Mouse (Mus musculus) heart, postnatal 0 days (tissue): ENCODE data around the gene Bpifa6. TPM values are rescaled to one million over a fixed set of nuclear protein-coding genes. Genes with fewer than 3 reads are reported as not detected.
A peak's percentile ranks its signal among the peaks of the same experiment; 100 is the strongest.

Source experiments
- ATAC-seq: fragments of 200-750 bp; cut with Nextera tagmentation; 2 replicates; pipeline ENCODE4 v1.8.0; 2017; ENCODE audit warnings: low read depth, moderate number of reproducible peaks, moderate library complexity; ENCODE audit not compliant: insufficient read depth
- DNase-seq: peaks from one replicate; pipeline ENCODE4 v3.0.0-alpha.2; 2016; ENCODE audit warnings: low spot score
- H3K27ac ChIP-seq: fragments of 300-500 bp; sonication (generic); 2 replicates; pipeline ENCODE4 v1.5.1; 2014; ENCODE audit warnings: low read depth, mild to moderate bottlenecking
- H3K27me3 ChIP-seq: fragments of 300-500 bp; sonication (generic); 2 replicates; pipeline ENCODE4 v1.6.1; 2014; ENCODE audit warnings: low read length, mixed read lengths; ENCODE audit not compliant: control insufficient read depth, insufficient read depth
- H3K36me3 ChIP-seq: fragments of 300-500 bp; sonication (generic); replicated peaks from 2 replicates; pipeline ENCODE4 v1.6.1; 2014; ENCODE audit warnings: low read length, mixed read lengths; ENCODE audit not compliant: control insufficient read depth, insufficient read depth
- H3K4me1 ChIP-seq: fragments of 300-500 bp; sonication (generic); 2 replicates; pipeline ENCODE4 v1.6.1; 2014; ENCODE audit warnings: antibody characterized with exemption; ENCODE audit not compliant: control insufficient read depth, insufficient read depth
- H3K4me2 ChIP-seq: fragments of 300-500 bp; sonication (generic); 2 replicates; pipeline ENCODE4 v1.6.1; 2014; ENCODE audit warnings: low read depth, mild to moderate bottlenecking, low read length, moderate library complexity
- H3K4me3 ChIP-seq: fragments of 300-500 bp; sonication (generic); 2 replicates; pipeline ENCODE4 v1.5.1; 2014; ENCODE audit warnings: low read depth, low read length
- H3K9ac ChIP-seq: fragments of 300-500 bp; sonication (generic); replicated peaks from 2 replicates; pipeline ENCODE4 v1.6.1; 2014; ENCODE audit warnings: low read depth, low read length, mixed read lengths
- H3K9me3 ChIP-seq: fragments of 300-500 bp; sonication (generic); replicated peaks from 2 replicates; pipeline ENCODE4 v1.6.1; 2016; ENCODE audit warnings: low read length; ENCODE audit not compliant: control insufficient read depth
- CTCF ChIP-seq: IDR thresholded peaks from 2 replicates; pipeline ENCODE4 v1.5.1; 2016; ENCODE audit warnings: antibody characterized with exemption, control low read depth, low read depth
- EP300 ChIP-seq: IDR thresholded peaks from 2 replicates; pipeline ENCODE4 v1.6.1; 2016; ENCODE audit warnings: antibody characterized with exemption, low read depth
- WGBS: fragments of 180-500 bp; shearing (Covaris S2); extraction: QIAGEN DNeasy Blood & Tissue Kit; methylation state at CpG from one replicate; pipeline ENCODE4 v1.1.7; 2014; 5-methylcytosine and 5-hydroxymethylcytosine counted together
- polyA plus RNA-seq: library from polyadenylated mRNA; unstranded; fragments of >200 nt; fragmentation: Nextera tagmentation; extraction: Ambion mirVana; gene quantifications from 2 replicates; pipeline ENCODE4 v1.2.1, GENCODE M21; 2015
- total RNA-seq: library from RNA; depleted of rRNA; stranded (reverse); fragments of >200 nt; gene quantifications from 2 replicates; pipeline ENCODE4 v1.2.3, GENCODE M21; 2014; ENCODE audit warnings: low replicate concordance

Gene Bpifa6
- total and polyA plus RNA-seq, 2 experiments from 2014 or later: not detected

DNA sequence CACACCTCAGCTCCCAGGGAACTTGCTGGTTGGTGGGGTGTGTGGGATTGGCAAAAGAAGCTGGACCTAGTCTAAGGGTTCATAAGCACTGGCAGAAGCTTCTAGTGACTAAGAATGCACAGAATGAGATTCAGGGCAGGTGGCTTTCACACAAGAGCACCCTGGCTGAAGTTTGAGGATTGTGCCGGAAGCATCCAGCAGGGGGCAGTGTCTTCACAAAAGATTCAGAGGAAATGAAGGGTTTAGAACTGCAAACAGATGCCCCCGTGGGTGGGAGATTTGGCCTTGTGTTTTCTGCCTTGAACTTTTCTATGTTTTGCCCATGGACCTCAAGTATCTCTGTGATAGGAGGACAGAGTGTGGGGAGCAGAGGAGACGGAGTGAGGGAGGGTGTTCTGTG is 31.2 kb upstream of the Bpifa6 start:
- no peak for ATAC-seq
- no peak overlapping the region for H3K9ac ChIP-seq
- WGBS: 29% methylated on average over 3 of the region's 3 CpGs

DNA sequence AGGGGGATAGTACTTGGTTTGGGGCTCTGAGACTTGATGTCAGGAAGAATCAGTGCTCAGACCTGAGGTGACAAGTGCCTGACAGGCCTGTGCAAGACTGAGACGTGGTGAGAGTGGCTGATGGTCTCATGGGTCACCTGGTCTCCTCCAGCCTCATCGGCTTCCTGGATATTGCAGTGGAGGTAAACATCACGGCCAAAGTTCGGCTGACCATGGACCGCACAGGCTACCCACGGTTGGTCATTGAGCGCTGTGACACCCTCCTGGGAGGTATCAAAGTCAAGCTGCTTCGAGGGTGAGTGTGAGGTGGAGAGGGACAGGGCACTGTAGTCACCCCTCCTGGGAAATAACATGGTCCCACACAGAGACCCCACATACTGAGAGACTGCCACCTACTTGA is 30.2 kb upstream of the Bpifa6 start:
- no peak for ATAC-seq
- no peak for DNase-seq
- Histone ChIP-seq H3K27me3 (no peaks in the 10 kb centered on the region; the same call in 1 of the 2 replicates), H3K4me1 (no peaks in the 10 kb centered on the region), H3K4me3 (no peak overlapping the region), H3K9ac (no peak overlapping the region), H3K4me2 (no peak overlapping the region), H3K36me3 (no peaks in the 10 kb centered on the region), H3K9me3 (no peaks in the 10 kb centered on the region), H3K27ac (no peak overlapping the region)
- 68% methylated on average over 8 of the region's 8 CpGs for WGBS
- TF ChIP-seq EP300 (no peak), CTCF (no peak)

More for the DNA sequence above, 31.2 kb upstream of the Bpifa6 start:
- DNase-seq: peak; percentile 13
- no peak for TF ChIP-seq EP300
- TF ChIP-seq CTCF: peak; percentile 57
- Histone ChIP-seq H3K4me2 (no peak overlapping the region), H3K4me1 (no peaks in the 10 kb centered on the region), H3K27ac (no peak overlapping the region), H3K9me3 (no peaks in the 10 kb centered on the region), H3K27me3 (no peaks in the 10 kb centered on the region), H3K4me3 (no peak overlapping the region), H3K36me3 (no peaks in the 10 kb centered on the region)

- TF ChIP-seq CTCF: peak; percentile 68
- no peak for TF ChIP-seq EP300
- H3K4me3 ChIP-seq: no peak overlapping the region
- 22% methylated on average over 6 of the region's 6 CpGs for WGBS
Observed at GRCm38 (mm10) chr2:153952897-153953296, 21.8 kb upstream of the Bpifa6 start.

DNA sequence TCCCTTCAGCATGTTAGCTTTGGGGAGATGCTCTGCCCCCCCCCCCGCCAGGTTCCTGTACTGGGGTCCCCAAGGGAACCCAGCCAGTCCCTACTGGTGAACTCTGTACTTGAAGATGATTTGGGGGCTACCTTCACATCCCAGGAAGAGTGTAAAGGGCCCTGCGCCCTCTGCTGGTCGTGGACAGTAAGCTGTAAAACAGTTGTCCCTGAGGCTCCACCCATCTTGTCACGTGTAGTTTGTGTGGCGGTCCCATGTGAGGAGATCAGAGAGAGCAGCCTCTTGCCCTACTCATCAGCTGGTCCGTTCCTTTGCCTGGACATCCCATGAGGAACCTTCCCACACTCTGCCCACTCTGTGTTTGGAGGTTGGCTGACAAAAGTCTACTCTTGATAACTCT is 20.9 kb upstream of the Bpifa6 start:
- DNase-seq (peak; percentile 16), ATAC-seq (peak; percentile 17; the same call in 1 of the 2 replicates)
- TF ChIP-seq EP300: no peak
- peak; percentile 63 for TF ChIP-seq CTCF
- Histone ChIP-seq H3K9ac (no peak overlapping the region), H3K27me3 (no peaks in the 10 kb centered on the region; the same call in 1 of the 2 replicates), H3K4me1 (no peaks in the 10 kb centered on the region), H3K9me3 (no peaks in the 10 kb centered on the region), H3K4me3 (no peak overlapping the region), H3K36me3 (no peaks in the 10 kb centered on the region), H3K27ac (no peak overlapping the region), H3K4me2 (no peak overlapping the region)
- WGBS: 7% methylated on average over 6 of the region's 6 CpGs

More at GRCm38 (mm10) chr2:153952897-153953296, 21.8 kb upstream of the Bpifa6 start:
- DNase-seq: peak; percentile 17
- no peaks in the 10 kb centered on the region for H3K9me3 ChIP-seq
- no peak overlapping the region for H3K4me2 ChIP-seq
- no peaks in the 10 kb centered on the region; the same call in 1 of the 2 replicates for H3K27me3 ChIP-seq
- no peaks in the 10 kb centered on the region for H3K36me3 ChIP-seq
- no peak overlapping the region for H3K27ac ChIP-seq
- H3K4me1 ChIP-seq: no peaks in the 10 kb centered on the region
- no peak for ATAC-seq
- no peak overlapping the region for H3K9ac ChIP-seq

- 43% methylated on average over 4 of the region's 4 CpGs for WGBS
- no peak for DNase-seq
- no peaks in the 10 kb centered on the region for H3K36me3 ChIP-seq
- no peak overlapping the region for H3K4me2 ChIP-seq
- no peak for ATAC-seq
- no peak overlapping the region for H3K27ac ChIP-seq
- H3K9me3 ChIP-seq: no peaks in the 10 kb centered on the region
- H3K4me1 ChIP-seq: no peaks in the 10 kb centered on the region
- TF ChIP-seq EP300 (no peak), CTCF (no peak)
- no peaks in the 10 kb centered on the region for H3K27me3 ChIP-seq
- H3K4me3 ChIP-seq: no peak overlapping the region
- no peak overlapping the region for H3K9ac ChIP-seq
Observed at GRCm38 (mm10) chr2:153962821-153963331, 11.9 kb upstream of the Bpifa6 start.

DNA sequence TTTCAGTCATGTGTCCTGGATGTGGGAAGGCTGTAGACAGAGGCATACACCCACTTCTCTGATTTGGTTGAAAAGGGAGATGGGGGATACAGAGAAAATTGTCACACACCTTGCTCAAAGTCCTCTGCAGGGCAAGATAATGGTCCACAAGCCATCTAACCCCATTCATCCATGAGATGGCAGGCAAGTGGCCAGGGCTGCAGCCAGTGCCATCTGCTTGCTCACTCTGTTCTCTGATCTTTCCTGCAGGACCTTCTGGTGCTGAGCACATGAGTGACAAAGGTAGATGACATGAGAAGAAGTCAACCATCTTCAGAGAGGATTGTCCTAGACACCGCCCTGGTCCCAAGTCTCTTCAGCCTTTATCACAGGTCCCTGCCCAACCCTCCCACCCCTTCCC is 11.4 kb upstream of the Bpifa6 start:
- WGBS: 81% methylated on average over 1 of the region's 1 CpGs
- no peak for ATAC-seq
- H3K4me2 ChIP-seq: no peak overlapping the region
- no peak for DNase-seq
- no peak overlapping the region for H3K27ac ChIP-seq
- no peaks in the 10 kb centered on the region for H3K9me3 ChIP-seq
- H3K9ac ChIP-seq: no peak overlapping the region
- no peaks in the 10 kb centered on the region for H3K4me1 ChIP-seq
- no peak for TF ChIP-seq EP300
- TF ChIP-seq CTCF: no peak
- H3K27me3 ChIP-seq: no peaks in the 10 kb centered on the region
- no peaks in the 10 kb centered on the region for H3K36me3 ChIP-seq
- H3K4me3 ChIP-seq: no peak overlapping the region
